Mouse (Mus musculus): Measurements from ENCODE around the gene Slc5a5.

DNA sequence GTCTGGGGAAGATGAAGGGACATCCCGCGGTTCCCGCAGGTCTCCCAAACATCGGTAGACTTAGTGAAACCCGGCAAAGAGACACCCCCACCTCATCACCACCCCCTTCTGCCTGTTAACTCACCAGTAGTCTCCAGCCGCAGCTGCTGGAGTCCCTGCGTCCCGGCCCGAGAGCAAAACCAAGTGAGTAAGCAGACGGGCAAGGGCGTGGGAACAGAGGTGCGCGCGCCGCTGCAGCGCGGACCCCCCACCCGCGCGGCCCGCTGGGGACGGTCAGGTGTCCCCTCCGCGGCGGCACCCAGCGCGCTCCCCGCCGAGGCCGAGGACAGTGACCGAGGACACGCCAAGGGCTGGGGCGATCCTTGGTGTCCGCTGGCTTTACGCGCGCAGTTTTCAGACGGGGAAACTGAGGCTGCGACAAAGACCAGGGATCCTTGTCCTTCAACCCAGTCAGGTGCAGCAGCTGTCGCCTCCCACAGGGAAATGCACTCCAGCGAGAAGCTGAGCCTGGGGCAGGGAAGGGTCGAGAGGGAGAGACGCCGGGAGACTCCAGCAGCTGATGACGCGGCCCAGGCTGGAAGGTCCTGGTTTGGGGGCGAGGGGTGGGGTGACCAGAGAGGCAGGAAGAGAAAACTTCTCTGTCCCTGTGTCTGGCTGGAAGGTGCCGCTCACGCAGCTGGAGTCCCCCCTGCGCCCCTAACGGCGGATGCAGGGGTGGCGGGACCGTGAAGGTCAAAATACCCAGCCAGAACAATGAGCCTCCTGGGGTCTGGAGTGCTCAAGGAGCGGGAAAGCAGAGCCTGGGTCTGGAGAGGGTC is 29.5 kb downstream of the Slc5a5 start, which contains the start of gene Kcnn1:
- TF ChIP-seq CTCF (IDR thresholded peaks at IDR 0.05; ENCODE audit: control insufficient read depth, insufficient read depth, insufficient replicate concordance, low read depth, low read length), result no peak
- no peak for TF ChIP-seq POLR2A (IDR thresholded peaks at IDR 0.05; ENCODE audit: control insufficient read depth, low read depth, low read length)
